In genomic region chr12:117153166-117153480, GRCm38 (mm10) we compare ENCODE assay signal across 9 mouse cellular contexts.
A peak's percentile ranks its signal among the peaks of the same experiment; 100 is the strongest.
DNase-seq lines count a peak whose midpoint lies in the region; ATAC-seq and TF ChIP-seq lines count a peak whose summit lies in the region.
"Had no signal": no experiment of that assay in that cellular context is flagged by ENCODE, and none has a peak within 500 bp of the region (broad histone marks: within the 10 kb centered on the region; RNA-seq: fewer than 3 reads in every experiment).

No protein-coding gene starts in this region.

- intact Hi-C loops in heart, postnatal 25 days (cut with DNase I), result no loop called here

- WGBS in heart, embryonic 10.5 days, result 3% methylated on average over 8 of the region's 8 CpGs
- WGBS in limb, embryonic 13.5 days, result 2% methylated on average over 8 of the region's 8 CpGs
- 2% methylated on average over 8 of the region's 8 CpGs for WGBS in stomach, postnatal 0 days

- no peak overlapping the region for H3K27ac ChIP-seq in heart, embryonic 10.5 days
- H3K27ac ChIP-seq in limb, embryonic 13.5 days, result no peak overlapping the region
- no peak overlapping the region for H3K27ac ChIP-seq in stomach, postnatal 0 days (replicated peaks)

- no peaks in the 10 kb centered on the region for H3K9me3 ChIP-seq in heart, embryonic 10.5 days
- no peaks in the 10 kb centered on the region for H3K9me3 ChIP-seq in limb, embryonic 13.5 days
- no peaks in the 10 kb centered on the region for H3K9me3 ChIP-seq in stomach, postnatal 0 days (ENCODE audit: control insufficient read depth, low read length)

- no peak for DNase-seq in heart, embryonic 10.5 days (ENCODE audit: low spot score)
- DNase-seq in heart, postnatal 25 days (ENCODE audit: low spot score), result no peak
- DNase-seq in retina, embryonic 14.5 days (ENCODE audit: low spot score), result peak; percentile 45
- DNase-seq in retina, postnatal 1 day, result no peak
- no peak for DNase-seq in stomach, postnatal 0 days (ENCODE audit: low spot score)
- no peak for DNase-seq in cerebellum, postnatal 4 days (ENCODE audit: low spot score in 2 of 2)
- no peak for DNase-seq in spleen, adult 18-20 months

- H3K36me3 ChIP-seq in heart, embryonic 10.5 days, result no peaks in the 10 kb centered on the region
- H3K36me3 ChIP-seq in limb, embryonic 13.5 days, result no peaks in the 10 kb centered on the region
- no peaks in the 10 kb centered on the region for H3K36me3 ChIP-seq in stomach, postnatal 0 days (ENCODE audit: control insufficient read depth, insufficient read depth, low read length)

- no peak for TF ChIP-seq CTCF in stomach, postnatal 0 days (IDR thresholded peaks at IDR 0.05; ENCODE audit: low read depth)

- H3K4me1 ChIP-seq in heart, embryonic 10.5 days, result peaks cover 34% of the 10 kb centered on the region
- peaks cover 46% of the 10 kb centered on the region for H3K4me1 ChIP-seq in limb, embryonic 13.5 days
- H3K4me1 ChIP-seq in stomach, postnatal 0 days (replicated peaks; ENCODE audit: control insufficient read depth, insufficient read depth), result no peaks in the 10 kb centered on the region

- no peak overlapping the region for H3K9ac ChIP-seq in limb, embryonic 13.5 days
- no peak overlapping the region for H3K9ac ChIP-seq in stomach, postnatal 0 days (ENCODE audit: low read length)

- H3K27me3 ChIP-seq in heart, embryonic 10.5 days (ENCODE audit: insufficient read depth, poor library complexity, severe bottlenecking), result peaks cover 90% of the 10 kb centered on the region
- H3K27me3 ChIP-seq in limb, embryonic 13.5 days, result peaks cover 94% of the 10 kb centered on the region
- peaks cover 40% of the 10 kb centered on the region for H3K27me3 ChIP-seq in stomach, postnatal 0 days (ENCODE audit: control insufficient read depth, insufficient read depth, low read length)

- H3K4me3 ChIP-seq in heart, embryonic 10.5 days, result peak overlapping the region; percentile 73
- H3K4me3 ChIP-seq in limb, embryonic 13.5 days, result peak overlapping the region; percentile 64
- H3K4me3 ChIP-seq in stomach, postnatal 0 days (ENCODE audit: low read depth, low read length), result peak overlapping the region; percentile 46

- TF ChIP-seq EP300 in stomach, postnatal 0 days (optimal IDR thresholded peaks at IDR 0.05), result no peak

- peak overlapping the region; percentile 92 for H3K4me2 ChIP-seq in limb, embryonic 13.5 days (replicated peaks)
- peak overlapping the region; percentile 68 for H3K4me2 ChIP-seq in stomach, postnatal 0 days (replicated peaks; ENCODE audit: low read depth)

- no peak for ATAC-seq in limb, embryonic 13.5 days (ENCODE audit: low FRiP score, low read depth)
- no peak for ATAC-seq in stomach, postnatal 0 days (ENCODE audit: low FRiP score, low TSS enrichment)
- ATAC-seq: activated CD4-positive, CD25-positive, alpha-beta regulatory T cell, adult 4 months had no signal
